Mouse (Mus musculus) ovary, adult 2 months (tissue): ENCODE measurements around the gene Wdr46. TPM values are rescaled to one million over a fixed set of nuclear protein-coding genes. Genes with fewer than 3 reads are reported as not detected.

ENCODE experiments used
- polyA plus RNA-seq: library from polyadenylated mRNA; depleted of rRNA; stranded (reverse); fragments of >200 nt; gene quantifications from 2 replicates; pipeline ENCODE4 v1.2.3, GENCODE M21; 2012; rRNA removed

Wdr46 gene
- polyA plus RNA-seq, result 26.7 and 33.0 TPM in 2 replicates

GRCm38 (mm10) chr17:33940206-33940805 lies at the start of gene Wdr46, which contains the start of gene Pfdn6:
Gene Wdr46 (plus strand): TSS chr17:33940660.
Gene Pfdn6 (minus strand): TSS chr17:33940343.

DNA sequence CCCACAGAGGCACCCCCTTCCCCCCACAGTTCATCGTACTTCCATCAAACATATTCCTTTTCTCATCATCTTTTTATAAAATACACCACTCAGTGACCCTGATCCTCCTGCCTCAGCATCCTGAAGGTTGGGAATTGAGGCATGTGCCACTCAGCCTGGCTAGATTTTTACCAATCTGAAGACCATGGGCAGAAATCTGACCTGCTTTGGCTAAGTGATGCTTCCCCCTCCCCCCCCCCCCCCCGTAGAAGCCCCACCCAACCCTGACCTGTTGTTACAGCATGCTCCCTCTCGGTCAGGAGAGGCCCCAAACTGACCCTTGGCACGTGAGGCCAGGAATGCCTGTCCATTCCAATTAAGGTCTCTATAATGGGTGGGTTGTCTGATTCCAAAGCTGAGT lies 35.6 kb upstream of the Wdr46 start, which contains the start of gene Platr17:
Platr17 (plus strand) TSS at position 301 of the 400 bp plus-strand sequence.

GRCm38 (mm10) chr17:33909077-33909868 lies 31.2 kb upstream of the Wdr46 start, which contains the start of gene Daxx:
Gene Daxx (plus strand): TSS chr17:33909414.

GRCm38 (mm10) chr17:33915671-33916250 lies 24.7 kb upstream of the Wdr46 start, which contains the start of the genes Tapbp and Zbtb22:
Gene Tapbp (plus strand): TSS chr17:33915899.
Gene Zbtb22 (plus strand): TSS chr17:33915904.

GRCm38 (mm10) chr17:33929371-33930279 lies 10.8 kb upstream of the Wdr46 start, which contains the start of gene Rgl2:
Gene Rgl2 (plus strand): TSS chr17:33929543.

DNA sequence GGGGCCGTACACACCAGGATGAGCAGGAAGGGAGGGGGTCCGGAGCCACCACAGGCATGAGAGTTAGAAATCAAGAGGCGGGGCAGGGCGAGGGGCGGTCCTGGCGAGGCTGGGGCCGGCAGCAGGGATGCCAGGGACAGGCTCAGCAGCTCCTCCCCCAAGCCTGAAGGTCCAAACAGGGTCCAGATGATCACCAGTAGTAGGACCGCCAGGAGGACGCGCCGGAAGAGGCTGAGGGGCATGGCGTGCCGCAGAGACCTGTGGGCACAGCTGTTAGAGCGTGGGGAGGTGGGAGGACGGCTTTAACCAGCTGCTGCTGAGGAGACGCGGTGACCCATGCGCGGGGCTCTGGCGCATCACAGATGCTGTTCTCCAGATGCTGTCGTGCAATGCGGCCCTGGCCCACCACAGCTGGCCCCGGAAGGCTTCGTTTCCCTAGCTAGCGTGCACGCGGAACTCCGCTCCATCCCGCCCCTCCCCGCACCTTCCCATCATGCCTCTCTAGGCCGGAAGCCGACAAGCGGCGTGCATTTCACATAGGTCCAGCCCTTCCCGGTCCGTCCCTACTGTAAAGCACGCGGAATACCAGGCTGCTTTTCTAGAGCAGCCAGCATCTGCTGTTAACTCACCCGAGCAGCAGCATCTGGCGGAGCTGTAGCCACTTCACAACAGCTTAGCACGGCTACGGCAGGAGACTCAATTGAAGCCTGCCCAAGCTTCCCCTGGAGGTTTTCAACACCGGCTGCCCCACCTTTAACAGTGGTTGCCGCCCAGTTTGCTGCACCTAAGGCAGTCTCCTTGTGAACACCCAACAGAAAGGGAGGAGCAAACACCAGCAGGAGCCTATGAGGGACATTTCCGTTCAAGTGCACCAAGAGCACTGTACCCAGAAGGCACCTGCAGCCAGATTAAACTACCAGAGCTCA lies 10.8 kb downstream of the Wdr46 start, which contains the start of gene B3galt4:
B3galt4 (minus strand) TSS at position 468 of the 926 bp plus-strand sequence.

DNA sequence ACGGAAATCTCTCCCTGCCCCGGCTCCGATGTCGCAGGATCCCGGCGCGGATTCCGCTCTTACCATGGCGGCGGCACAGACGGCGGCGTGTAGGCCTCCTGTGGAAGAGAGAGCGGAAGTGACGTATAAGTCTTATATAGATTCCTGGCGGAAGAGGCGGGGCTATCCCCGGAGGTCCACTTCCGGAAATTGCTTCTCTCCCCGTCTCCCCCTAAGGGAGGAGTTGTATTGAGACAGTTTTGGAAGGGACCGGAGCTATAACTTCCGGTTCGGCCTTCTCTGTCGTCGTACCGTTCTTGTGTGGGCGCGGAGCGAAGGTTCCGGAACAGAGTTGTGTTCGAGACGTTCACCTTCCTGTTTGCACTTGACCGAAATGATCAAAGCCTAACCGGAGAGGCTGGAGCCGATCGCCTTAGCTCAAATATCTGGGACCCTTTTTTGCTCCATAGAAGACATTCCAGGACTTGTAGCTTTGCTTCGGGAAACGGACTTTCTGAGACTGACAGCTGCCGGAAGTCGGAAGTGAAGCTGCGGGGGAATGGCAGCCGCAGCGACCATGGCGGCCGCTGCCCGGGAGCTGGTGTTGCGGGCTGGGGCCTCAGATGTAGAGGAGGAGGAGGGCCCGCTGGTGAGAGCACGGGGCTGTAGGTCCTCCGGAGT lies 15.2 kb downstream of the Wdr46 start, which contains the start of the genes Vps52 and Rps18:
Vps52 (plus strand) TSS at position 258 of the 660 bp plus-strand sequence.
Rps18 (minus strand) TSS at position 447 of the 660 bp plus-strand sequence.

Other genes starting within 250 kb of the Wdr46 start
- 93.6 and 111 TPM in 2 replicates for gene March2, start 222.0 kb upstream of the Wdr46 start, polyA plus RNA-seq
- gene Rab11b, start 180.1 kb upstream of the Wdr46 start, polyA plus RNA-seq, result 589 and 629 TPM in 2 replicates
- gene Angptl4, start 158.8 kb upstream of the Wdr46 start, polyA plus RNA-seq, result 133 and 185 TPM in 2 replicates
- gene Kank3, start 130.1 kb upstream of the Wdr46 start, polyA plus RNA-seq, result 193 and 200 TPM in 2 replicates
- gene Rps28, start 116.1 kb upstream of the Wdr46 start, polyA plus RNA-seq, result 1,023 and 1,245 TPM in 2 replicates
- 549 and 689 TPM in 2 replicates for gene Ndufa7, start 116.1 kb upstream of the Wdr46 start, polyA plus RNA-seq
- gene Cd320, start 97.6 kb upstream of the Wdr46 start, polyA plus RNA-seq, result 124 and 183 TPM in 2 replicates
- gene Gm7029, start 66.8 kb upstream of the Wdr46 start, polyA plus RNA-seq, result not detected in 2 replicates
- 12.1 and 15.3 TPM in 2 replicates for gene Kifc1, start 50.0 kb upstream of the Wdr46 start, polyA plus RNA-seq
- gene Platr17, start 35.5 kb upstream of the Wdr46 start, polyA plus RNA-seq, result 0.43 TPM in 1 of 2 replicates, not detected in the other
- gene Daxx, start 31.2 kb upstream of the Wdr46 start, polyA plus RNA-seq, result 53.9 and 59.5 TPM in 2 replicates
- 189 and 212 TPM in 2 replicates for gene Tapbp, start 24.8 kb upstream of the Wdr46 start, polyA plus RNA-seq
- gene Zbtb22, start 24.8 kb upstream of the Wdr46 start, polyA plus RNA-seq, result 105 and 109 TPM in 2 replicates
- 212 and 227 TPM in 2 replicates for gene Rgl2, start 11.1 kb upstream of the Wdr46 start, polyA plus RNA-seq
- 18.3 and 18.5 TPM in 2 replicates for gene Pfdn6, start 317 bp upstream of the Wdr46 start, polyA plus RNA-seq
- gene B3galt4, start 10.8 kb downstream of the Wdr46 start, polyA plus RNA-seq, result 13.9 and 15.3 TPM in 2 replicates
- gene Vps52, start 15.2 kb downstream of the Wdr46 start, polyA plus RNA-seq, result 65.4 and 80.8 TPM in 2 replicates
- 733 and 1,224 TPM in 2 replicates for gene Rps18, start 15.3 kb downstream of the Wdr46 start, polyA plus RNA-seq
- gene H2-K1, start 59.7 kb downstream of the Wdr46 start, polyA plus RNA-seq, result 968 and 1,399 TPM in 2 replicates
- gene Ring1, start 84.0 kb downstream of the Wdr46 start, polyA plus RNA-seq, result 133 and 190 TPM in 2 replicates
- gene H2-Ke6, start 87.4 kb downstream of the Wdr46 start, polyA plus RNA-seq, result 161 and 192 TPM in 2 replicates
- 301 and 303 TPM in 2 replicates for gene Slc39a7, start 91.0 kb downstream of the Wdr46 start, polyA plus RNA-seq
- gene Rxrb, start 91.2 kb downstream of the Wdr46 start, polyA plus RNA-seq, result 85.3 and 124 TPM in 2 replicates
- gene Col11a2, start 98.8 kb downstream of the Wdr46 start, polyA plus RNA-seq, result 1.5 and 2.2 TPM in 2 replicates
- gene H2-Oa, start 151.7 kb downstream of the Wdr46 start, polyA plus RNA-seq, result 4.3 and 5.2 TPM in 2 replicates
- 27.4 and 34.5 TPM in 2 replicates for gene H2-DMa, start 178.9 kb downstream of the Wdr46 start, polyA plus RNA-seq
- 98.9 and 139 TPM in 2 replicates for gene Brd2, start 182.0 kb downstream of the Wdr46 start, polyA plus RNA-seq
- 4.9 and 5.2 TPM in 2 replicates for gene H2-DMb2, start 202.6 kb downstream of the Wdr46 start, polyA plus RNA-seq
- gene H2-DMb1, start 212.4 kb downstream of the Wdr46 start, polyA plus RNA-seq, result 37.1 and 46.2 TPM in 2 replicates
- 31.1 and 34.5 TPM in 2 replicates for gene Tap1, start 246.9 kb downstream of the Wdr46 start, polyA plus RNA-seq
- gene Psmb9, start 247.1 kb downstream of the Wdr46 start, polyA plus RNA-seq, result 33.5 and 45.8 TPM in 2 replicates